Mouse (Mus musculus) neural tube, embryonic 13.5 days (tissue): ENCODE data around the gene Khsrp. TPM values are rescaled to one million over a fixed set of nuclear protein-coding genes. Genes with fewer than 3 reads are reported as not detected.

ENCODE experiments used
- ATAC-seq: fragments of 200-750 bp; cut with Nextera tagmentation; 2 replicates; pipeline ENCODE4 v1.8.0; 2017; ENCODE audit warnings: low read depth, mild to moderate bottlenecking, moderate TSS enrichment, moderate library complexity
- H3K27ac ChIP-seq: fragments of 300-500 bp; sonication (generic); replicated peaks from 2 replicates; pipeline ENCODE4 v1.5.1; 2015; ENCODE audit warnings: moderate library complexity, mild to moderate bottlenecking, inconsistent platforms
- H3K27me3 ChIP-seq: fragments of 300-500 bp; sonication (generic); 2 replicates; pipeline ENCODE4 v1.6.1; 2015; ENCODE audit warnings: mild to moderate bottlenecking, inconsistent platforms
- H3K36me3 ChIP-seq: fragments of 300-500 bp; sonication (generic); 2 replicates; pipeline ENCODE4 v1.6.1; 2015; ENCODE audit warnings: mild to moderate bottlenecking, inconsistent platforms
- H3K4me1 ChIP-seq: fragments of 300-500 bp; sonication (generic); replicated peaks from 2 replicates; pipeline ENCODE4 v1.6.1; 2015; ENCODE audit warnings: inconsistent platforms
- H3K4me2 ChIP-seq: fragments of 300-500 bp; sonication (generic); 2 replicates; pipeline ENCODE4 v1.6.1; 2015; ENCODE audit warnings: inconsistent platforms, mild to moderate bottlenecking, moderate library complexity
- H3K4me3 ChIP-seq: fragments of 300-500 bp; sonication (generic); 2 replicates; pipeline ENCODE4 v1.5.1; 2015; ENCODE audit warnings: mild to moderate bottlenecking, inconsistent platforms
- H3K9ac ChIP-seq: fragments of 300-500 bp; sonication (generic); 2 replicates; pipeline ENCODE4 v1.6.1; 2015; ENCODE audit warnings: moderate library complexity, mild to moderate bottlenecking, inconsistent platforms
- H3K9me3 ChIP-seq: fragments of 300-500 bp; sonication (generic); 2 replicates; pipeline ENCODE4 v1.6.1; 2016; ENCODE audit warnings: inconsistent platforms
- WGBS: fragments of 180-500 bp; shearing (Covaris S2); methylation state at CpG from one replicate; pipeline ENCODE4 v1.1.7; 2015; 5-methylcytosine and 5-hydroxymethylcytosine counted together
- polyA plus RNA-seq: library from polyadenylated mRNA; unstranded; fragments of >200 nt; fragmentation: Nextera tagmentation; extraction: Ambion mirVana; gene quantifications from 2 replicates; pipeline ENCODE4 v1.2.1, GENCODE M21; 2015

The Khsrp gene
- polyA plus RNA-seq, 1 experiment from 2014 or later: 33.5 TPM

- H3K27me3 ChIP-seq: no peaks in the 10 kb centered on the region
- no peak overlapping the region for H3K9ac ChIP-seq
- no peak overlapping the region for H3K4me2 ChIP-seq
- no peak for ATAC-seq
- no peak overlapping the region for H3K27ac ChIP-seq
- no peaks in the 10 kb centered on the region for H3K36me3 ChIP-seq
- H3K9me3 ChIP-seq: no peaks in the 10 kb centered on the region
- H3K4me3 ChIP-seq: no peak overlapping the region
- WGBS: 25% methylated on average over 4 of the region's 8 CpGs
- no peaks in the 10 kb centered on the region for H3K4me1 ChIP-seq
Observed at GRCm38 (mm10) chr17:56979524-56979923, 51.8 kb downstream of the Khsrp start.

DNA sequence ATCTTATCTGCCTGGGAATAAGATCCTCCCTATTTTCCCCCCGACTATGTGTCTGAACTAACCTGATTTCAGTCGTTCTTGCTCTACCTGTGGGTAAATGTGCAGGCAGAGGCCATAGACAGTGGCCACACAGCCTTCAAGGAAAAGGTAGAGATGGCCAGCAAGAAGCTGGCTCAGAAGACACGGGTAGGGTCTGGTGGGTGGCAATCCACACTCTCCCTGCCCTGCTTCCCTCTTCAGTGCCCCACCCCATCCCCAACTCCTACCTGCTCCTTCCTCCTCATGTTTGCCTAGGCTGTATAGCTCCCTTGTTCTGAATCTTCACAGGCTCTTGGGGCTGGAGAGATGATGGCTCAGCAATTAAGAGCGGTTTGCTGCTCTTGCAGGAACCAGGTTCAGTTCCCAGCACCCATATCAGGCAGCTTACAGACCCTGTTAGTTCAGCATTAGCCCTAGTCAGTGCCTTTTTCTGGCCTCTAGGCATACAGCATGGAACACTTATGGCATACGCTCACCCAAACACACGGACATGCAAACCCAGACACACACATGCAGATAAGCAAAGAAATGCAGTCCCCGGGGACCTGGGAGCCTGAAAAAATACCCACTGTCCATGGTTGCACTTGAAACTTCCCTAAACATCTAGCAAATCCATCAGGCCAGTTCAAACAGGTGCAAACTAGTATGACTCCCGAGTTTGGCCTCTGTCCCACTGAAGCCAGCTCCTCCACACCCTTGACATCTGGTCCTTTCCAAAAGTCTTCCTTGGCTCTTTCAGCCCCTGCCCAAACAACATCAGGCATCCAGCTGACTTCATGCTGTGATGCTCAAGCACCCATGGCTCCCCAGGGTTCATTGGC is 54.6 kb downstream of the Khsrp start:
- Histone ChIP-seq H3K4me1 (no peaks in the 10 kb centered on the region), H3K4me2 (no peak overlapping the region), H3K27me3 (no peaks in the 10 kb centered on the region), H3K9me3 (no peaks in the 10 kb centered on the region), H3K36me3 (no peaks in the 10 kb centered on the region), H3K9ac (no peak overlapping the region), H3K27ac (no peak overlapping the region), H3K4me3 (no peak overlapping the region)
- WGBS: 84% methylated on average over 8 of the region's 8 CpGs
- ATAC-seq: no peak

GRCm38 (mm10) chr17:56975391-56975790 is 55.9 kb downstream of the Khsrp start:
- Histone ChIP-seq H3K36me3 (no peaks in the 10 kb centered on the region), H3K4me2 (no peak overlapping the region), H3K27ac (no peak overlapping the region), H3K4me1 (no peaks in the 10 kb centered on the region), H3K4me3 (no peak overlapping the region), H3K9me3 (no peaks in the 10 kb centered on the region), H3K9ac (no peak overlapping the region), H3K27me3 (no peaks in the 10 kb centered on the region; the same call in 1 of the 2 replicates)
- ATAC-seq: no peak
- 92% methylated on average over 3 of the region's 3 CpGs for WGBS

GRCm38 (mm10) chr17:56974708-56975240 is 56.5 kb downstream of the Khsrp start:
- Histone ChIP-seq H3K27ac (no peak overlapping the region), H3K4me1 (no peaks in the 10 kb centered on the region), H3K9me3 (no peaks in the 10 kb centered on the region), H3K4me3 (no peak overlapping the region), H3K4me2 (no peak overlapping the region), H3K36me3 (no peaks in the 10 kb centered on the region), H3K27me3 (no peaks in the 10 kb centered on the region; the same call in 1 of the 2 replicates), H3K9ac (no peak overlapping the region)
- ATAC-seq: no peak
- 77% methylated on average over 5 of the region's 5 CpGs for WGBS

DNA sequence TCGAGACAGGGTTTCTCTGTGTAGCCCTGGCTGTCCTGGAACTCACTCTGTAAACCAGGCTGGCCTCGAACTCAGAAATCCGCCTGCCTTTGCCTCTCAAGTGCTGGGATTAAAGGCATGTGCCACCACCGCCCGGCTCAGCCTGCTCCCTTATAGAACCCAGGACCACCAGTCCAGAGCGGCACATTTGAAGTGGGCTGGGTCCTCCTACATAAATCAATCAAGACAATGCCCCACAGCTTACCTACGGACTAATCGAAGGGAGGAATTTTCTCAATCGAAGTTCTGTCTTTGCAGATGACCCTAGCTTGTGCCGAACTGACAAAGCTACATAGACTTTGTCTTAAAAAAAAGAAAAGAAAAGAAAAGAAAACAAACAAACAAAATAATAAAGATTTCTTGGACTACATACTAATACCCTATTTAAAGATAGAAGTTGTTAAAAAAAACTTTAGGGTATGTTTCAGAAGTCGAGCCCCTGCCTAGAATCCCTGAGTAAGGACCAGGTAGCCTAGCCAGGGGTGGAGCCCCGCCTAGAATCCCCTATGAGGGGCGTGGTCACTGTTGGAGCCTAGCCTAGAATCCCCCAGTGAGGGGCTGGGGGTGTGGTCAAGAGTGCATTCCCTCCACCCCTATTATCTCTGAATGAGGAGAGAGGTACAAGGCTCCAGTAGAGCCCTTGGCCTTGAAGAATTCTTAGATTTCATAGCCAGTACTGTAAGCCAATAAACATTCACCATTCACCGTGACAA is 57.2 kb downstream of the Khsrp start:
- Histone ChIP-seq H3K36me3 (no peaks in the 10 kb centered on the region), H3K4me3 (no peak overlapping the region), H3K27ac (no peak overlapping the region), H3K4me1 (no peaks in the 10 kb centered on the region), H3K9ac (no peak overlapping the region), H3K27me3 (no peaks in the 10 kb centered on the region; the same call in 1 of the 2 replicates), H3K4me2 (no peak overlapping the region), H3K9me3 (no peaks in the 10 kb centered on the region)
- no peak for ATAC-seq
- 66% methylated on average over 13 of the region's 14 CpGs for WGBS

Other genes starting within 250 kb of the Khsrp start
- gene Rfx2, start 200.5 kb downstream of the Khsrp start, polyA plus RNA-seq: 4.6 and 5.2 TPM in 2 replicates
- not detected in 2 replicates for gene Acsbg2, start 157.1 kb downstream of the Khsrp start, polyA plus RNA-seq
- gene 1700061G19Rik, start 156.0 kb downstream of the Khsrp start, polyA plus RNA-seq: 0.54 and 0.60 TPM in 2 replicates
- gene Mllt1, start 96.1 kb downstream of the Khsrp start, polyA plus RNA-seq: 66.8 and 68.0 TPM in 2 replicates
- not detected in 2 replicates for gene Acer1, start 49.4 kb downstream of the Khsrp start, polyA plus RNA-seq
- 152 and 161 TPM in 2 replicates for gene Clpp, start 41.2 kb downstream of the Khsrp start, polyA plus RNA-seq
- 42.3 and 45.9 TPM in 2 replicates for gene Alkbh7, start 34.2 kb downstream of the Khsrp start, polyA plus RNA-seq
- gene Pspn, start 31.5 kb downstream of the Khsrp start, polyA plus RNA-seq: 0.47 TPM in 1 of 2 replicates, not detected in the other
- gene Gtf2f1, start 20.2 kb downstream of the Khsrp start, polyA plus RNA-seq: 72.5 and 72.9 TPM in 2 replicates
- gene Gm17949, start 20.1 kb downstream of the Khsrp start, polyA plus RNA-seq: 0.32 and 0.43 TPM in 2 replicates
- gene Slc25a41, start 10.1 kb upstream of the Khsrp start, polyA plus RNA-seq: not detected in 2 replicates
- 0.92 and 1.1 TPM in 2 replicates for gene Crb3, start 27.6 kb upstream of the Khsrp start, polyA plus RNA-seq
- gene Slc25a23, start 28.3 kb upstream of the Khsrp start, polyA plus RNA-seq: 29.5 and 33.3 TPM in 2 replicates
- 3.7 and 5.9 TPM in 2 replicates for gene Dennd1c, start 47.0 kb upstream of the Khsrp start, polyA plus RNA-seq
- 381 and 413 TPM in 2 replicates for gene Tubb4a, start 56.3 kb upstream of the Khsrp start, polyA plus RNA-seq
- 4.2 and 6.2 TPM in 2 replicates for gene Tnfsf9, start 73.8 kb upstream of the Khsrp start, polyA plus RNA-seq
- gene Cd70, start 118.3 kb upstream of the Khsrp start, polyA plus RNA-seq: 0.56 and 0.62 TPM in 2 replicates
- not detected in 2 replicates for gene Tnfsf14, start 162.7 kb upstream of the Khsrp start, polyA plus RNA-seq
- gene C3, start 196.6 kb upstream of the Khsrp start, polyA plus RNA-seq: 1.6 and 1.9 TPM in 2 replicates
- gene Gpr108, start 216.9 kb upstream of the Khsrp start, polyA plus RNA-seq: 23.8 and 24.8 TPM in 2 replicates
- gene Trip10, start 217.9 kb upstream of the Khsrp start, polyA plus RNA-seq: 14.7 and 15.4 TPM in 2 replicates
- 1.5 and 1.8 TPM in 2 replicates for gene Vav1, start 247.6 kb upstream of the Khsrp start, polyA plus RNA-seq